Mouse (Mus musculus): ENCODE measurements around the gene Slc25a21.

- no peak for TF ChIP-seq CTCF (IDR thresholded peaks at IDR 0.05; ENCODE audit: extremely low read depth, insufficient read depth, insufficient read length, insufficient replicate concordance)
- no peak for TF ChIP-seq POLR2A (IDR thresholded peaks at IDR 0.05; ENCODE audit: low read depth, low read length)
These were observed 344.6 kb downstream of the Slc25a21 start for GRCm38 (mm10) chr12:56852679-56853078.

All from spleen, adult 2 months (tissue).